9 mouse cellular contexts compared by ENCODE assay signal in the genomic region with DNA sequence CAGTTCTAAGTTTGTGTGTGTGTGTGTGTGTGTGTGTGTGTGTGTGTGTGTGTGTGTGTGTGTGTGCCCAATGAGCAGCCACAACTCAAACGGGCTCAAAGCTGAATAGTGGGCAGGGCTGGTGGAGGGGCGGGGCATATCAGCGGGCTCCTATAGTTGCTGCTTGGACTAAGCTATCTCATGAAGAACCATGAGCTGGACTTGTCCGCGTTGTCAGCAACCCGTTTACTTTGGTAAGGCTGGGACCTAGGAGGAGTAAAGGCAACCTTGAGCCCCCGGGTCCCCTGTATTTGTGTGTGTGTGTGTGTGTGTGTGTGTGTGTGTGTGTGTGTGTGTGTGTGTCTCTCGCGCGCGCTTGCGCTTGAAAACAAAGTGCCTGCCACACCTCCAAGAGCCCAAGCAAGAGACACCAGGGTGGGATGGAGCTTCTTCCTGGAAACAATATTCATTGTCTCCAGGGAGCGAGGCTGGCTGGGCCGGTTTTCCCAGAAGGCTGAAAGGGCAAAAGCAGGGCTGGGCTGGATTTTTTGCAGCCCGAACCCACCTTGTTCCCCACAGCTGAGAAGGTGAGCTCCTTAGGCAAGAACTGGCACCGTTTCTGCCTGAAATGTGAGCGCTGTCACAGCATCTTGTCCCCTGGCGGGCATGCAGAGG. TPM values are rescaled to one million over a fixed set of nuclear protein-coding genes. Genes with fewer than 3 reads are reported as not detected.
A peak's percentile ranks its signal among the peaks of the same experiment; 100 is the strongest.
DNase-seq lines count a peak whose midpoint lies in the region; ATAC-seq and TF ChIP-seq lines count a peak whose summit lies in the region.
"Had no signal": no experiment of that assay in that cellular context is flagged by ENCODE, and none has a peak within 500 bp of the region (broad histone marks: within the 10 kb centered on the region; RNA-seq: fewer than 3 reads in every experiment).

Crip3 (plus strand) TSS at position 166 of the 654 bp plus-strand sequence.

- peak within 1 kb of the TSS; percentile 50 for H3K4me2 ChIP-seq in lung, embryonic 14.5 days
- H3K4me2 ChIP-seq in embryonic facial prominence, embryonic 12.5 days (replicated peaks): peak within 1 kb of the TSS; percentile 48
- peak within 1 kb of the TSS; percentile 55 for H3K4me2 ChIP-seq in limb, embryonic 12.5 days

- H3K36me3 ChIP-seq in lung, embryonic 14.5 days (ENCODE audit: insufficient read depth): no peaks in the 10 kb centered on the region
- H3K36me3 ChIP-seq in embryonic facial prominence, embryonic 12.5 days: no peaks in the 10 kb centered on the region
- H3K36me3 ChIP-seq in limb, embryonic 12.5 days: no peaks in the 10 kb centered on the region

- no peak for TF ChIP-seq POLR2A in lung, adult 2 months (IDR thresholded peaks at IDR 0.05; ENCODE audit: borderline replicate concordance, extremely low read depth, low read depth, low read length)

- no peaks in the 10 kb centered on the region for H3K4me1 ChIP-seq in lung, embryonic 14.5 days (ENCODE audit: insufficient read depth)
- H3K4me1 ChIP-seq in lung, adult 2 months (ENCODE audit: control insufficient read depth, insufficient read depth, low read length): no peaks in the 10 kb centered on the region
- H3K4me1 ChIP-seq in embryonic facial prominence, embryonic 12.5 days: 0 out of 2 replicates have a peak, but pooled peaks cover 4% of the 10 kb centered on the region
- H3K4me1 ChIP-seq in limb, embryonic 12.5 days (replicated peaks): peaks cover 11% of the 10 kb centered on the region; the same call in 1 of the 2 replicates

- DNase-seq in lung, embryonic 14.5 days: peak; percentile 31
- no peak for DNase-seq in lung, adult 2 months
- DNase-seq in retina, postnatal 1 day: peak; percentile 54
- no peak for DNase-seq in gastrocnemius, adult 2 months
- no peak for DNase-seq in natural killer cell, adult 2 months (ENCODE audit: low spot score in 2 of 2)
- no peak for DNase-seq in left cerebral cortex, adult 11 months (ENCODE audit: low spot score)

- TF ChIP-seq CTCF in lung, embryonic 14.5 days (IDR thresholded peaks at IDR 0.05; ENCODE audit: low read depth): no peak
- no peak for TF ChIP-seq CTCF in lung, adult 2 months (IDR thresholded peaks at IDR 0.05; ENCODE audit: insufficient read depth, low read length)
- no peak for TF ChIP-seq CTCF in gastrocnemius, adult 2 months (IDR thresholded peaks at IDR 0.05)

- no peak within 1 kb of the TSS for H3K27ac ChIP-seq in lung, embryonic 14.5 days (ENCODE audit: low read depth)
- H3K27ac ChIP-seq in embryonic facial prominence, embryonic 12.5 days: no peak within 1 kb of the TSS
- no peak within 1 kb of the TSS for H3K27ac ChIP-seq in limb, embryonic 12.5 days
- no peak within 1 kb of the TSS for H3K27ac ChIP-seq in gastrocnemius, adult 2 months
- H3K27ac ChIP-seq: macrophage had no signal

- no peak for ATAC-seq in lung, embryonic 14.5 days (ENCODE audit: insufficient read depth)
- no peak for ATAC-seq in embryonic facial prominence, embryonic 12.5 days (ENCODE audit: insufficient number of reproducible peaks, insufficient read depth, low FRiP score, low TSS enrichment)
- ATAC-seq in limb, embryonic 12.5 days (ENCODE audit: insufficient number of reproducible peaks, insufficient read depth, low FRiP score, low TSS enrichment, low read depth): no peak

- no peak within 1 kb of the TSS for H3K9ac ChIP-seq in lung, embryonic 14.5 days
- no peak within 1 kb of the TSS for H3K9ac ChIP-seq in embryonic facial prominence, embryonic 12.5 days
- H3K9ac ChIP-seq in limb, embryonic 12.5 days (replicated peaks): peak within 1 kb of the TSS; percentile 31; the same call in 1 of the 2 replicates

- 14% methylated on average over 18 of the region's 18 CpGs for WGBS in lung, embryonic 14.5 days
- WGBS in lung, adult 2 months: 9% methylated on average over 18 of the region's 18 CpGs
- 11% methylated on average over 16 of the region's 18 CpGs for WGBS in embryonic facial prominence, embryonic 12.5 days
- 13% methylated on average over 18 of the region's 18 CpGs for WGBS in limb, embryonic 12.5 days

- H3K27me3 ChIP-seq in lung, embryonic 14.5 days (ENCODE audit: insufficient read depth, low read length): no peaks in the 10 kb centered on the region
- 0 out of 2 replicates have a peak, but pooled peaks cover 3% of the 10 kb centered on the region for H3K27me3 ChIP-seq in embryonic facial prominence, embryonic 12.5 days
- peaks cover 28% of the 10 kb centered on the region for H3K27me3 ChIP-seq in limb, embryonic 12.5 days

- H3K9me3 ChIP-seq in lung, embryonic 14.5 days (ENCODE audit: low read depth, low read length): no peaks in the 10 kb centered on the region
- H3K9me3 ChIP-seq in embryonic facial prominence, embryonic 12.5 days: no peaks in the 10 kb centered on the region
- H3K9me3 ChIP-seq in limb, embryonic 12.5 days: no peaks in the 10 kb centered on the region

- intact Hi-C loops in gastrocnemius, adult 2 months (cut with DNase I): no loop called here

- no peak within 1 kb of the TSS; the same call in 1 of the 2 replicates for H3K4me3 ChIP-seq in lung, embryonic 14.5 days (ENCODE audit: low read depth, low read length)
- no peak within 1 kb of the TSS for H3K4me3 ChIP-seq in lung, adult 2 months (replicated peaks; ENCODE audit: extremely low read depth, low read depth, low read length)
- 0 out of 2 replicates have a peak within 1 kb of the TSS, but pooled peaks have one; percentile 17 for H3K4me3 ChIP-seq in embryonic facial prominence, embryonic 12.5 days
- peak within 1 kb of the TSS; percentile 26 for H3K4me3 ChIP-seq in limb, embryonic 12.5 days (replicated peaks)
- H3K4me3 ChIP-seq in gastrocnemius, adult 2 months: no peak within 1 kb of the TSS

RNA-seq across cellular contexts. Expression of gene Crip3, which starts in this region (rescaled TPM):
- 0.41 TPM in 1 of 2 replicates, not detected in the other for polyA plus RNA-seq in lung, embryonic 14.5 days (2014; fragmentation: Nextera tagmentation; extraction: Ambion mirVana)
- polyA plus RNA-seq in lung, adult 2 months (2012; rRNA removed): 3.3 and 6.8 TPM in 2 replicates
- polyA plus RNA-seq in embryonic facial prominence, embryonic 12.5 days (2016; fragmentation: Nextera tagmentation; extraction: Ambion mirVana): 1.0 and 1.2 TPM in 2 replicates
- 0.40 and 0.63 TPM in 2 replicates for polyA plus RNA-seq in limb, embryonic 12.5 days (2016; fragmentation: Nextera tagmentation; extraction: Ambion mirVana)
- under 1 TPM; 0.33 to 0.66 TPM for total RNA-seq in gastrocnemius, adult 2 months (2021)
- polyA plus RNA-seq: macrophage had no signal

Comparison
In these comparisons a context has a peak if more than half of its experiments do, and no peak if none do; other contexts are left out.
1. Peak in DNase-seq and H3K4me2 ChIP-seq in lung, embryonic 14.5 days; RNA of the gene not detected or under 1 TPM.
2. H3K4me3 ChIP-seq: peak in embryonic facial prominence, embryonic 12.5 days (single experiment) and limb, embryonic 12.5 days (single experiment); none in lung, embryonic 14.5 days (single experiment), lung, adult 2 months (single experiment) and gastrocnemius, adult 2 months (single experiment).
3. Peak in every context shown above with its lines, with median percentiles within 50 percentile points of each other: H3K4me2 ChIP-seq.